Mouse (Mus musculus): ENCODE results near the gene Srrm2. TPM values are rescaled to one million over a fixed set of nuclear protein-coding genes. Genes with fewer than 3 reads are reported as not detected.
A peak's percentile ranks its signal among the peaks of the same experiment; 100 is the strongest.

Gene Srrm2
- polyA plus RNA-seq, 1 experiment from 2014 or later: 334 TPM

GRCm38 (mm10) chr17:23789749-23790268 is 523 bp upstream of the Srrm2 start:
- Histone ChIP-seq H3K4me1 (peaks cover 39% of the 10 kb centered on the region), H3K9me3 (replicated peaks) (no peaks in the 10 kb centered on the region), H3K27ac (0 out of 2 replicates have a peak overlapping the region, but pooled peaks have one; percentile 76), H3K4me3 (peak overlapping the region; percentile 65), H3K27me3 (replicated peaks) (0 out of 2 replicates have a peak, but pooled peaks cover 8% of the 10 kb centered on the region), H3K9ac (peak overlapping the region; percentile 80), H3K4me2 (peak overlapping the region; percentile 86), H3K36me3 (no peaks in the 10 kb centered on the region)
- peak; percentile 30; the same call in 1 of the 2 replicates for ATAC-seq
- 16% methylated on average over 8 of the region's 8 CpGs for WGBS (ENCODE audit: insufficient replicate concordance)

GRCm38 (mm10) chr17:23791079-23791357 is 686 bp downstream of the Srrm2 start:
- Histone ChIP-seq H3K9ac (peak overlapping the region; percentile 80; the same call in 1 of the 2 replicates), H3K4me1 (peaks cover 33% of the 10 kb centered on the region)
- WGBS (ENCODE audit: insufficient replicate concordance): 51% methylated on average over 2 of the region's 2 CpGs

GRCm38 (mm10) chr17:23795323-23795722 is 5.0 kb downstream of the Srrm2 start:
- no peak for ATAC-seq
- WGBS (ENCODE audit: insufficient replicate concordance): 87% methylated on average over 8 of the region's 8 CpGs
- Histone ChIP-seq H3K4me2 (no peak overlapping the region), H3K27me3 (replicated peaks) (no peaks in the 10 kb centered on the region), H3K4me1 (peaks cover 12% of the 10 kb centered on the region), H3K27ac (no peak overlapping the region), H3K4me3 (no peak overlapping the region), H3K9me3 (replicated peaks) (no peaks in the 10 kb centered on the region), H3K36me3 (no peaks in the 10 kb centered on the region), H3K9ac (no peak overlapping the region)

More at GRCm38 (mm10) chr17:23791079-23791357, 686 bp downstream of the Srrm2 start:
- Histone ChIP-seq H3K9me3 (replicated peaks) (no peaks in the 10 kb centered on the region), H3K4me2 (peak overlapping the region; percentile 86), H3K36me3 (no peaks in the 10 kb centered on the region), H3K27me3 (replicated peaks) (no peaks in the 10 kb centered on the region), H3K4me3 (peak overlapping the region; percentile 65), H3K27ac (peak overlapping the region; percentile 76; the same call in 1 of the 2 replicates)
- no peak for ATAC-seq

- Histone ChIP-seq H3K4me1 (peaks cover 5% of the 10 kb centered on the region; the same call in 1 of the 2 replicates), H3K4me2 (no peak overlapping the region), H3K9ac (no peak overlapping the region), H3K27ac (no peak overlapping the region), H3K27me3 (replicated peaks) (no peaks in the 10 kb centered on the region), H3K9me3 (replicated peaks) (no peaks in the 10 kb centered on the region), H3K4me3 (no peak overlapping the region), H3K36me3 (no peaks in the 10 kb centered on the region)
- 37% methylated on average over 7 of the region's 7 CpGs for WGBS (ENCODE audit: insufficient replicate concordance)
- ATAC-seq: no peak
Observed at GRCm38 (mm10) chr17:23797316-23797715, 7.0 kb downstream of the Srrm2 start.

- Histone ChIP-seq H3K36me3 (peaks cover 5% of the 10 kb centered on the region), H3K27ac (peak overlapping the region; percentile 46; the same call in 1 of the 2 replicates), H3K4me1 (peaks cover 28% of the 10 kb centered on the region), H3K9ac (no peak overlapping the region), H3K27me3 (replicated peaks) (no peaks in the 10 kb centered on the region), H3K9me3 (replicated peaks) (no peaks in the 10 kb centered on the region), H3K4me2 (peak overlapping the region; percentile 79), H3K4me3 (peak overlapping the region; percentile 91; the same call in 1 of the 2 replicates)
- ATAC-seq: no peak
- WGBS (ENCODE audit: insufficient replicate concordance): 89% methylated on average over 10 of the region's 10 CpGs
Observed at GRCm38 (mm10) chr17:23801627-23802026, 11.3 kb downstream of the Srrm2 start.

- Histone ChIP-seq H3K36me3 (peaks cover 17% of the 10 kb centered on the region), H3K4me1 (peaks cover 33% of the 10 kb centered on the region), H3K9ac (peak overlapping the region; percentile 99), H3K4me2 (peak overlapping the region; percentile 79), H3K27ac (peak overlapping the region; percentile 94), H3K9me3 (replicated peaks) (no peaks in the 10 kb centered on the region), H3K4me3 (peak overlapping the region; percentile 91), H3K27me3 (replicated peaks) (no peaks in the 10 kb centered on the region)
- ATAC-seq: peak; percentile 97
- under 1% methylated on average over 51 of the region's 60 CpGs for WGBS (ENCODE audit: insufficient replicate concordance)
Observed at GRCm38 (mm10) chr17:23802746-23803365, 12.5 kb downstream of the Srrm2 start.

GRCm38 (mm10) chr17:23803366-23804041 is 13.2 kb downstream of the Srrm2 start:
- Histone ChIP-seq H3K4me3 (peak overlapping the region; percentile 91), H3K27ac (peak overlapping the region; percentile 94), H3K9me3 (replicated peaks) (no peaks in the 10 kb centered on the region), H3K4me1 (peaks cover 33% of the 10 kb centered on the region), H3K36me3 (peaks cover 23% of the 10 kb centered on the region), H3K27me3 (replicated peaks) (no peaks in the 10 kb centered on the region), H3K9ac (peak overlapping the region; percentile 99), H3K4me2 (peak overlapping the region; percentile 79)
- WGBS (ENCODE audit: insufficient replicate concordance): under 1% methylated on average over 51 of the region's 83 CpGs
- ATAC-seq: peak; percentile 73

GRCm38 (mm10) chr17:23804426-23805085 is 14.2 kb downstream of the Srrm2 start:
- Histone ChIP-seq H3K27me3 (replicated peaks) (no peaks in the 10 kb centered on the region), H3K4me3 (peak overlapping the region; percentile 91), H3K9ac (peak overlapping the region; percentile 99), H3K27ac (peak overlapping the region; percentile 94; the same call in 1 of the 2 replicates), H3K36me3 (peaks cover 34% of the 10 kb centered on the region), H3K4me2 (peak overlapping the region; percentile 79), H3K9me3 (replicated peaks) (no peaks in the 10 kb centered on the region), H3K4me1 (peaks cover 33% of the 10 kb centered on the region)
- ATAC-seq: no peak
- WGBS (ENCODE audit: insufficient replicate concordance): 2% methylated on average over 8 of the region's 8 CpGs

GRCm38 (mm10) chr17:23806867-23807266 is 16.5 kb downstream of the Srrm2 start:
- ATAC-seq: no peak
- no peak overlapping the region for H3K9ac ChIP-seq
- peak overlapping the region; percentile 79; the same call in 1 of the 2 replicates for H3K4me2 ChIP-seq
- no peaks in the 10 kb centered on the region for H3K9me3 ChIP-seq (replicated peaks)
- no peak overlapping the region for H3K4me3 ChIP-seq
- H3K27ac ChIP-seq: no peak overlapping the region
- H3K4me1 ChIP-seq: peaks cover 29% of the 10 kb centered on the region
- WGBS (ENCODE audit: insufficient replicate concordance): 87% methylated on average over 25 of the region's 25 CpGs
- no peaks in the 10 kb centered on the region for H3K27me3 ChIP-seq (replicated peaks)
- H3K36me3 ChIP-seq: peaks cover 57% of the 10 kb centered on the region

- Histone ChIP-seq H3K36me3 (peaks cover 68% of the 10 kb centered on the region), H3K9ac (no peak overlapping the region), H3K9me3 (replicated peaks) (no peaks in the 10 kb centered on the region), H3K27me3 (replicated peaks) (no peaks in the 10 kb centered on the region), H3K4me3 (no peak overlapping the region), H3K4me2 (no peak overlapping the region), H3K4me1 (peaks cover 28% of the 10 kb centered on the region), H3K27ac (no peak overlapping the region)
- 93% methylated on average over 3 of the region's 3 CpGs for WGBS (ENCODE audit: insufficient replicate concordance)
- no peak for ATAC-seq
Observed at GRCm38 (mm10) chr17:23807918-23808317, 17.6 kb downstream of the Srrm2 start.

GRCm38 (mm10) chr17:23815641-23816040 is 25.3 kb downstream of the Srrm2 start:
- peaks cover 56% of the 10 kb centered on the region for H3K9me3 ChIP-seq (replicated peaks)
- H3K36me3 ChIP-seq: peaks cover 100% of the 10 kb centered on the region
- no peak overlapping the region for H3K4me3 ChIP-seq
- no peaks in the 10 kb centered on the region for H3K27me3 ChIP-seq (replicated peaks)
- H3K9ac ChIP-seq: no peak overlapping the region
- 95% methylated on average over 16 of the region's 16 CpGs for WGBS (ENCODE audit: insufficient replicate concordance)
- H3K27ac ChIP-seq: no peak overlapping the region
- no peaks in the 10 kb centered on the region for H3K4me1 ChIP-seq
- H3K4me2 ChIP-seq: no peak overlapping the region
- ATAC-seq: no peak

GRCm38 (mm10) chr17:23818579-23818978 is 28.2 kb downstream of the Srrm2 start:
- Histone ChIP-seq H3K9ac (no peak overlapping the region), H3K36me3 (peaks cover 100% of the 10 kb centered on the region), H3K9me3 (replicated peaks) (peaks cover 56% of the 10 kb centered on the region), H3K4me2 (no peak overlapping the region), H3K27me3 (replicated peaks) (no peaks in the 10 kb centered on the region), H3K4me3 (no peak overlapping the region), H3K4me1 (no peaks in the 10 kb centered on the region), H3K27ac (no peak overlapping the region)
- 95% methylated on average over 8 of the region's 8 CpGs for WGBS (ENCODE audit: insufficient replicate concordance)
- ATAC-seq: no peak
